Mouse (Mus musculus): ENCODE measurements around the gene Rps6ka5.

- TF ChIP-seq CTCF (IDR thresholded peaks at IDR 0.05; ENCODE audit: low read depth) (no peak), EP300 (IDR thresholded peaks at IDR 0.05; ENCODE audit: low read depth) (no peak)
Measured at GRCm38 (mm10) chr12:100528246-100528645, 198.5 kb downstream of the Rps6ka5 start.
